Mouse (Mus musculus): ENCODE data around the gene Galnt6. TPM values are rescaled to one million over a fixed set of nuclear protein-coding genes. Genes with fewer than 3 reads are reported as not detected.

The Galnt6 gene
- total RNA-seq, 2 experiments from 2014 or later = 5.7 to 6.5 TPM

DNA sequence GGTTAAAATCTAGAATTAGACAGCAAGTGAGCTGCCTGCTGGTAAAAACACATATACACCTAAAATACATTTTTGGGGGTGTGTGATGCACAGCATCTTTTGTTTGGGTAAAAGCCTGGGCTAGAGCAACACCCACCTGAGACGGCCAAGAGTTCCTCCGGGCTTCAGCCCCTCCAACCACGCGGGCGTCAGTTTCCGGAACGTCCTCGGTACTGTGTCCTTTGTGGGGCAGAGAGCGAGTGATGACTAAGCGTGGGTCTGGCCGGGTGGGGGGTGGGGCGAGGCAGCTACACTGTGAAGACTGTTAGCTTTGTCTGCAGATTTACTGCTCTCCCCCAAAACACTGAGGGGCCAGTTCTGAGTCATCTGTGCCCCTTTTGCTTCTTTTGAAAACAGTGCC is 42.2 kb downstream of the Galnt6 start:
- no peak for DNase-seq (ENCODE audit: extremely low spot score in 1 of 2, low spot score in 1 of 2)

DNA sequence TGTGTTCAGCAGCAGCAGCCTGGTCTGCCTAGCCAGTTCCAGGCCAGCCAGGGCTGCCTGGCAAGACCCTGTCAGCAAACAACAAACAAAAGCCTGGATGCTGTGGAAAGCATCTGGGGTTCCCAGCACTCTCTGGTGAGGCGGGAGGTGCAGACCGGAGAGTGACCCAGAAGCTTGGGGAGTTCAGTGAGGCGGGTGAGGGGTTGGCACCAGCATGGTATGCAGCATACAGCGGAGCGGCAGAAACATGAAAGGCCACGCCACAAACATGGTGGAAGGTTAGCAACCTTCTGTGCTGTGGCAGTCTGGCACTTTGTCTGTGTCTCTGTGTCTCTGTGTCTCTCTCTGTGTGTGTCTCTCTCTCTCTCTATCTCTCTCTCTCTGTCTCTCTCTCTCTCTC is 42.7 kb downstream of the Galnt6 start:
- no peak for DNase-seq (ENCODE audit: extremely low spot score in 1 of 2, low spot score in 1 of 2)

DNA sequence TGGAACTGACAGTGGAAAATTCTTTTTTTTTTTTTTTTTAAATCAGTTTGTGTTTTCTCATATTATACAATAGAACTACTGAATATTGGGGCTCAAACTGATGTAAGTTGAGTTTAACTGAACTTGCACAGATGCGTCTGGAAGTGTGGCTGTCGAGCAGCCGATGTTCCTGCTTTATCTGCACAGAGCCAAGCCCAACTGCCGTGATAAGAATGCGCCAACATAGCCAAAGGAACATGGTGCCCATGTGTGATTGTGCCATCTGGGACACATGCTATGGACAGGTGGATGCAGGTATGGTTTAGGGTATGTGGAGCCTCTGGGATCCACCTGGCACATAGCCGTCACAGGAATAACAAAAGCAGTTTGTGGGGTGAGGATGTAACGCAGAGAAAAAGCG is 43.3 kb downstream of the Galnt6 start:
- no peak for DNase-seq (ENCODE audit: extremely low spot score in 1 of 2, low spot score in 1 of 2)

DNA sequence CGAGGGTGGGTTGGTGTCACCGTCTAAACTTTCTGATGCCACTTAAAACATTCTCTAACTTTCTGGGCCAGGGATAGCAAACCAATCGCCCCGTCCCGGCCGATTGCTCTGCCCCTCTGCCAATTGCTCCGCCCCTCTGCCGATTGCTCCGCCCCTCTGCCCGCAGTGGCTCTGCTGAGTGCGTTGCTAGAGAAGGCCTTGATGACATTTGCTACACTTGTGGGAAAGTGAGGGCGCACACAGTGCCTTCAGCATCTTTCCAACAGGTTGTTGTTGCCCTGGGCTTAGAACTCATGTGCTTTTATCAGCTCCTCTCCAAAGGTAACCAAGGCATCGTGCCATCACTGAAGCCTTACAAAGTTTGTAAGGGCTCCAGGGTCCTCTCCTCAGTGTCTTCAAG is 43.9 kb downstream of the Galnt6 start:
- no peak for DNase-seq (ENCODE audit: extremely low spot score in 1 of 2, low spot score in 1 of 2)

DNA sequence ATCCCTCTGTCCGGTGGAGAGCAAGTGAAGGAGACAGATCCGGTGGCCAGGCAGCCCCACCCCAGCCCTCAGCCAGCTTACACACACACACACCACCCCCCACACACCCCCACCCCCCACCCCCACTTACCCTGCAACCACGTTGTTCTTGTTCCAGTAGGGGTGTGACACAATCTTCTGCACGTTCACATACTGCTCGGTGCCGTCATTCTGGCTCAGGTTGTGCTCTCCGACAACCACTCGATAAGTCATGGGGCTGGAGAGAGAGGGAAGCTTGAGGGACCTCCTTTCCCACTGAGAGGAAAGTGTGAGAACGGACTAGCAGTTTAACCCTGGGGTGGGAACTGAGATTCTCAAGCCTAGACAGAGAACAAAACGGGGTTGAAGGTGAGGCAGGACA is 44.7 kb downstream of the Galnt6 start:
- no peak for DNase-seq (ENCODE audit: extremely low spot score in 1 of 2, low spot score in 1 of 2)

DNA sequence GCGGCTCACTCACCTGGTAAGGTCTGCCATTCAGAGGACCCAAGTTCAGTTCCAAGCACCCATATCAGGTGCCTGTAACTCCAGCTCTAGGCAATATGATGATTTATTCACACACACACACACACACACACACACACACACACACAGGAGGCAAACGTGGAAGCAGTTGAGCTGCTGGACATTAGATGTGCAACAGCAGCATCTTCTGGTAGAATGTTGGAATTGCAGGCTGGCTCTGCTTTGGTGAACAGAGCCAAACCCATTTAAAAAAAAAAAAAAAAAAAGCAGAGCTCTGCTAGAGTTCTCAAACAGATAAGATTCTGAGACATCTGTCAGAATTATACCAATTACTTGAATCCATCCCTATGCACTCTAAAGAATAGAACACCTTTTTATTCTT is 46.1 kb downstream of the Galnt6 start:
- DNase-seq (ENCODE audit: extremely low spot score in 1 of 2, low spot score in 1 of 2) = peak; percentile 51 to 83

DNA sequence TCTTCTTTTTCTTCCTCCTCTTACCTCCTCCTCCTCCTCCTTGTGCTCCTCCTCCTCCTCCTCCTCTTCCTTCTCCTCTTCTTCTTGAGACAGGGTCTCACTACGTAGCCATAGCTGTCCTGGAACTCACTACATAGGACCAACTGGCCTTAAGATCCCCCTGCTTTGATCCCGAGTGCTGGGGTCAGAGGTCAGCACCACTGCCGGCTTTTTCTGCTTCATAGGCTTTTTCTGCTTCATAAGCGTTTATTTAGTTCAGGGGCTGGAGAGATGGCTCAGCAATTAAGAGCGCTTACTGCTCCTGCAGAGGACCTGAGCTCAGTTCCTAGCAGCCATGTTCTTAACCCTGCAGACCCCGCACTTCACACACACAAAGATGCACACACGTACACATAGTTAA is 47.4 kb downstream of the Galnt6 start:
- DNase-seq (ENCODE audit: extremely low spot score in 1 of 2, low spot score in 1 of 2) = no peak

DNA sequence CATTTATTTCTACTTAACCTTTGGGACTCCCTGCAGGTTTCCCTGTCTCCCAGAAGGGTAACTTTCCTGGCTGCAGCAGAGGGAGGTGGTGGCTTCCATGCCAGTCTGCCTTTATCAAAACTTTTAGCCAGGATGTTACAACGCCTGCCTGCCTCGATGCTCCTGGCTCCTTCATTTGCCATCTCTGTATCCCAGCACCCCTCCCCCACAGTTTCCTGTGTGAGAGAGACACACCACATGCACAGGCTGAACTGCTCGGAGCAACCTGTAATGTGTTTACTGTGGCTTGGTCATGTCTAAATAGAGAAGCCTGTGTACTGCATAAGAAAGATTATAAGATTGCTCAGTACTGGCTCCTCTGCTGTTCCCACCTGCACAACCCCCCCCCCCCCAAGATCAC is 48.8 kb downstream of the Galnt6 start:
- DNase-seq (ENCODE audit: extremely low spot score in 1 of 2, low spot score in 1 of 2) = no peak

DNA sequence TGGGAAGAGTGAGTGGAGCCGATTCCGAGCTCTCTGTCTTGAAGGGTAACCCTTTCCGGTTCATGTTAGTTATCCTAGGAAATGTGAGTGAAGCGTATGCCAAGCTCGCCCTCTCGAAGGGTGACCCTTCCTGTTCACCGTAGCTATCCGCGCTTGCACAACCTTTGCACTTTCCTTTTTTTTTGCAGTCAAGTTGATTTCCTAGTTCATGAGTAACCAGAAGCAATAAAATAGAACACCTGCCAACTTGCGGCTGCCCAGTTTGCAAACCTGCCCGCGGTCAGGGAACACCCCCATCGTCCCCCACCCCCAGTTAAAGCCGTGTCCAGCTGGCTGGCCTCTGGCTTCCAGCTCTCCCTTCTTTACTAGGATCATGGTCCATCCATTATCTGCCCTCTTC is 50.2 kb downstream of the Galnt6 start:
- DNase-seq (ENCODE audit: extremely low spot score in 1 of 2, low spot score in 1 of 2) = no peak

DNA sequence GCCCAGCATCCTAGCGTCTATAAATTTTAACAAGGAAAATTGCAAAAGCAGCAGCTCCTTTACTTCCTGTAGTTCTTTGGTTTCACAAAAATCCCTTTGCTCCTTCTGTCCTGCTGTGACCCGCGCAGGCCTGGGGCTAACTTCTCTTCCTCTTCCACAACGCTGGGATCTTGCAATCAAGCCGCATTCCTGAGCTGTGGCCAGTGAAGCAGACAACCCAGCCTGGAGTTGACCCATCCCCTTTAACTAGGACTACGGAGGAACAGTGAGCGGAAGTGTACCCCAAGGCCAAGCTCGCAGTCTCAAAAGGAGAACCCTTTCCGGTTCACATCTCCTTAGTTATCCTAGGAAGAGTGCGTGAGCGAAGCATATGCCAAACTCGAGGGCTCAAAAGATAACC is 50.6 kb downstream of the Galnt6 start:
- no peak for DNase-seq (ENCODE audit: extremely low spot score in 1 of 2, low spot score in 1 of 2)

DNA sequence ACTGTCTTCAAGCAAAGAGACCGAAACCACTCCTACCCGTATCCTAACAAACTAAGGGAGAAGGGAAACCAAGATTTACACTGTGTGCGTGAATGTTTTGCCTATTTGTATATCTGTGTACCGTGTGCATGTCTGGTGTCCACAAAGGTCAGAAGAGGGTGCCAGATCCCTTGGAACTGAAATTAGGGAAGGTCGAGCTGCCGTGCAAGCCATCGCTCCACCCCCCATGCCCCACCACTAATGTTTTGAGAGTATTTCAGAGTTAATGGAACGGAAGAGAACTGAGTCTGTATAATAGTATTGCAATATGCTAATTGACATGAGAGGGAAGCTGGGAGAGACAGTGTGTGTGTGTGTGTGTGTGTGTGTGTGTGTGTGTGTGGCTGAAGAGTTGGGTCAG is 51.5 kb downstream of the Galnt6 start:
- no peak for DNase-seq (ENCODE audit: extremely low spot score in 1 of 2, low spot score in 1 of 2)

DNA sequence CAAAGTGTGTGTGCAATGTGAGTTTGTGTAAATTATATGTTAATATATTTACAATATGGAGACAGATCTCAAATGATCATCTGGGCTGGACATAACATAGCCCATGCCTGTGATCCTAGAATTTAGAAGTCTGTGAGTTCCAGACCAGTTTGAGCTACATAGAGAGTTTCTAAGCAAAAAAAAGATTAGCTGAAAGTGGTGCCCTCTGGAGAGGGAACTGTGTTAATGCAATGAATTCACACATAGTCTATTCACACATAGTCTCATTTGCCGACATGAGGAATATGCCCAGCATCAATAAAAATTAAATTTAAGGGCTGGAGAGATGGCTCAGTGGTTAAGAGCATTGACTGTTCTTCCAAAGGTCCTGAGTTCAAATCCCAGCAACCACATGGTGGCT is 52.7 kb downstream of the Galnt6 start:
- no peak for DNase-seq (ENCODE audit: extremely low spot score in 1 of 2, low spot score in 1 of 2)

DNA sequence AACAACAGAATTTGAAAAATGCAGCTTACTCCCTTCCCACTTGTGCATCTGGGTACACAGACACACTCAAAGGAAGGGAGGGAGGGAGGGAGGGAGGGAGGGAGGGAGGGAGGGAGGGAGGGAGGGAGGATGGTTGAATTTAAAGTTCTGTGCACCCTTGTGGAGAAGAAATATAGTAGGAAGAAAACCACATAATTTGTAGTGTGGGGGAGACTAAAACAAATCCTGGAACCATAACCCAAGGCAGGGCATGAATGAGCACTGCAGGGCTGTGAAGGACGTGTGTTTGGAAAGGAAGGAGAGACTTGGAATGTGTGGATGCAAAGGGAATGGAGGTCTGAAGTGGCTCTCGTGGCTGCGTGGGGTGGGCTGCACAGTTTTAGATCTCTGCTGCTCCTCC is 53.7 kb downstream of the Galnt6 start:
- no peak for DNase-seq (ENCODE audit: extremely low spot score in 1 of 2, low spot score in 1 of 2)

DNA sequence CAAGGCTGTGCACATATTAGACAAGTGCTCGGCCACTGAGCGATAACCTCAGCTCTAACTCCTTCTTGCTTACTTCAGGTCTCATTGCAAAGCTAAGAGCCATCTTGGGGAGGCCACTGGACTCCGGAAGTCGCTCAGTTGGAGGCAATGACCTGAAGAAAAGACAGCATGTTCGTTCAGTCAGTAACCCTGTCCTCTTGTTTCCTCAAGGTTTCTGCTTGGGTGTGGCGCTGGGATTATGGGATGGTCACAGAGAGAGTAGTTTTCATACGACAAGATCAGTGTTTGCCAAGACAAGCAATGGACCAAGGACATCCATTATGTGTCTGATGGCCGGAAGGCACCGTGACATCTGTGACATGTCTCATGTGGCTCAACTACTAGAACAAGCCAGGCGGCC is 54.6 kb downstream of the Galnt6 start:
- no peak for DNase-seq (ENCODE audit: extremely low spot score in 1 of 2, low spot score in 1 of 2)

DNA sequence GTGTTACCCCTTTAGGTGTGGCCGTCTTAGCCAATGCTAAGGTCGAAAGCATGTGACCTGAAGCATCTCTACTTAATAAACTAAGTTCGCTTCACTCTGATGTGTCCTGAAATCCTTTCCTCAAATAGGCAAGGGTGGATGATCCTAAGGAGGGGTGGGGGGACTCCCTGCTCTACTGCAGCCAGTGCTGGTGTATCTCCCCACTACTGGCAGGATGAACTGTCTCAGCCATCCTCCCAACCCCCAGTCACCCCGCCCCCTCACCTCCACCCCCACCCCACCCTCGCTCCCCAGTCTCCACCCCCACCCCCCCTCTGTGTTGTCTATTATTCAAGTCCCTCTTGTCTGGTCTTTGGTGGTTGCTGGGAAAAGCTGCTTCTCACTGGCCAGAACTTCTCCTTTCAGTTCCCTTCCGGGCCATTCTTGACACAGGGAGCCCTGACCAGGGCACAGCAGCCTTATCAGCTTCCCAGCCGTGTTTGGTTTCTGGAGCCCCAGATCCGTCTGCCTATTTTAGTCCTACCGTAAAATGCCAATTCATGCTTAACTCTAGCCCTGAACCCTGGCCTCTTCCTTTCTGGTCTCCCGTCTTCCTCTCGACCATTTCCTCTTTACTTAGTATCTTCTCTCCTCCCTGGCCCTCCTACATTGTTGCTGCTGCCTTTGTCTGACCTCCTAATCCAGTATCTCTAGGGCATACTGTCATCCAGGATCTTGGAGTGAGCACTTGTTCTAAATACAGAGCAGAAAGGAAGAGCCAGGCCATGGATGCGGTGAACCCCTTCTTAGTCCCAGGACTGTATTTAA is 55.4 kb downstream of the Galnt6 start:
- DNase-seq (ENCODE audit: extremely low spot score in 1 of 2, low spot score in 1 of 2) = no peak

DNA sequence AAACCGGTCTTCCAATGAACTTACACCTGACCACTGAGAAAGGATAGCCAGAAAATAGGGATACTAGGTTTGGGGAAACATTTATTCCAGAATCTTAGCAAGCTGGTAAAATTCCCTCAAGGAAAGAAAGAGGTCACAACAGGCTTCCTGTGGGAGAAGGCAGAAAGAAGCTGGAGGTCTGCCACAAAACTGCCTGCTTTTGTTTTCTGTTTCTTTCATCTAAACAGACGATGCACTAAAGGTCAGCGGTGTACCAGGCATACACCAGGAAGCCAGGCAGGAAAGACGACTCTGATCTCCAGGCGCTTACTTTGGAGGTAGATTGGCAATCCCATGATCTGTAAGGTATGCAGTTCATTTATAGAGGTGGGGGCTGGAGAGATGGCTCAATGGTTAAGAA is 58.3 kb downstream of the Galnt6 start:
- no peak for DNase-seq (ENCODE audit: extremely low spot score in 1 of 2, low spot score in 1 of 2)

DNA sequence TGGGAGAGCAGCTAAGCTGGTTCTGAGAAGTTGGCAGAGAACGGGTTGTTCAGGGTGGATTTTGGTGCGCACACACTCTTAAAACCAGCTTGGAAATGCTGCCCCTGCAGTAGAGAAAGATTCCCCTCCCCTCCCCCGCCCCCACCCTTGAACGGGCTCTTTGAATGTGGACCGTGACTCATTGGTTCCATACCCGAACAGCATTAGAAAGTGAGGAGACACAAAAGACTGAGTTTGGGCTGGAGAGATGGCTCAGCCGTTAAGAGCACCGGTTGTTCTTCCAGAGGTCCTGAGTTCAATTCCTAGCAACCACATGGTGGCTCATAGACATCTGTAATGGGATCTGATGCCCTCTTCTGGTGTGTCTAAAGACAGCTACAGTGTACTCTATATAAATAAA is 59.2 kb downstream of the Galnt6 start:
- no peak for DNase-seq (ENCODE audit: extremely low spot score in 1 of 2, low spot score in 1 of 2)

DNA sequence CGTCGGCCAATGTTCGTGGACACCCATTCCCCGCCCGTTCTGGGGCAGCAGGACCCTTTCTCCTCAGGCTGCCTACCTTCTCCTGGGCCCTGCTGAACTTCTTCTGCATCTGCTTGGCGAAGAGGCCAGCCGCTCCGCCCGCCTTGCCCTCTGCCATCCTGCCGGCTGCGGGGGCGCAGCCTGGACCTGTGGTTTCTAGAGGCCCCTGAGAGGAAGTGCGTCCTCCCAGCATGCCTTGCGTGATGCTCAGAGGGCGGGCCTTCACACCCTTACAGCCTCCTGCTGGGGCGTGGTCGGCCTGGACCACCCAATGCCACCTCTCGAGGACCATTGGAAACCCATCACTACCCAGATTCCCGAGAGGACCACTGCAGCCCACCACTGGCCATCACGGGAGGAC is 59.8 kb downstream of the Galnt6 start, which contains the start of gene Bin2:
TSS of gene Bin2 (minus strand) at position 217 of the 400 bp plus-strand sequence.
- DNase-seq (ENCODE audit: extremely low spot score in 1 of 2, low spot score in 1 of 2) = no peak

DNA sequence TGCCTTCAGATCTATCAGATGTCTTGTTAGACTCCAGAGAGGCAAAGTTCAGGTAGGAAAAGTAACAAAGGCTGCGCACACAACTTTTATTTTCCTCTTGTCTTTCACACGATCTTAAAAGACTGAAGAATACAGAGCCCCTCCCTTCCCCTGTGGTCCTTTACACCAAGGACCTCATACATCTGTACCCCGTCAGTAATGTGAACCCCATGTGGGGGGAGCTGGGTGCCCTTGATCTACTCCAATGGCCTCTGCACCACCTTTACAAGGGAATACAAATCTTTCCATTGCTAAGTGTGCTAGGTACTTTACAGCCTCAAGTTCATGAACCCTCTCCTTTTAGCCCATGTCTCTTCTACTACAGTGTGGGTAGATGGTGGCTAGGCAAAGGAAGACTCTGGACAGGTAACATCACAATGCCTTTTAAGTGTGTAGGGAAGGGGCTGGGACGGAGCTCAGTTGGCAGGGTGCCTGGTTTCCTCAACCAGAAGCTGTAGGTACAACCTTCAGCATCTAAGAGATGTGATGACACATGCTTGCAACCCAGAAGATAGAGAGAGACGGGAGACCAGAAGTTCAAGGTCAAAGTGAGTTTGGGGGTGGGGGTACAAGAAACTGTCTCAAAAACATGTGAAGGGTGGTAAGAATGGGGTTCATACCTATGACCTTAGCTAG is 61.2 kb downstream of the Galnt6 start:
- no peak for DNase-seq (ENCODE audit: extremely low spot score in 1 of 2, low spot score in 1 of 2)

DNA sequence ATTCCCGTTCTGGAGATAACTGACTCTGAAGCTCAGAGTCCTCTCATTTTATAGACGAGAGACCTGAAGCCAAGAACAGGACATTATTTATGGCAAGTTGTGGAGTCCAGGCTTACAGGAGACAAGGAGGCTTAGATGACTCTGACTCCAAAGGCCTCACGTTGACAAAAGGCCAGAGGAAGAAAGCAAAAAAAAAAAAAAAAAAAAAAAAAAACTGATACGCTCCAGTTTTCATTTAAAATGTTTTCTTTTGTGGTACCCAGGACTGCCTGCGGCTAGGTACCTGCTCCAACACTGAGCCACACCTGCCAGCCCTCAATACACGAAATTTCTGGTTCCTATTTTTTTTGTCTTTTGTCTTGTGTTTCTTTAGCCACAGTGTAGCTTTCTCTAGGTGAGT is 61.8 kb downstream of the Galnt6 start:
- DNase-seq (ENCODE audit: extremely low spot score in 1 of 2, low spot score in 1 of 2) = no peak

DNA sequence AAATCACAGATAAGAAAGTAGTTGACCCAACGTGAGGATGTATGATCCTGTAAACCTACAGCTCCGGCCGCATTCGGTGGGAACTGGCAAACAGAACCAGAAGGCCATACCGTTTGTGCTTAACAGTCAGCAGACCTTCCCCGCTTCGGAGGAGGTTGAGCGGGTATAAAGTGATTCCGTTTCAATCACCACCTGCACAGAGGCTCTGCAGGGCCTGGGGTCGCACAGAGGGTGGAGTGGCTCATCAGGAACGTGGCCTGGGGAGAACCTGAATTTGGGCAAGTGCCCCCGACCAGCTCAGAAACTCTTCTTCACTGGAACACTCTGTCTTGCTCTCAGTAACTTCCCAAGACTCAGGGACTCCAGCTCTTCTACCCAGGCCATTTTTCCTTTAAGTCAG is 62.3 kb downstream of the Galnt6 start:
- DNase-seq (ENCODE audit: extremely low spot score in 1 of 2, low spot score in 1 of 2) = no peak

DNA sequence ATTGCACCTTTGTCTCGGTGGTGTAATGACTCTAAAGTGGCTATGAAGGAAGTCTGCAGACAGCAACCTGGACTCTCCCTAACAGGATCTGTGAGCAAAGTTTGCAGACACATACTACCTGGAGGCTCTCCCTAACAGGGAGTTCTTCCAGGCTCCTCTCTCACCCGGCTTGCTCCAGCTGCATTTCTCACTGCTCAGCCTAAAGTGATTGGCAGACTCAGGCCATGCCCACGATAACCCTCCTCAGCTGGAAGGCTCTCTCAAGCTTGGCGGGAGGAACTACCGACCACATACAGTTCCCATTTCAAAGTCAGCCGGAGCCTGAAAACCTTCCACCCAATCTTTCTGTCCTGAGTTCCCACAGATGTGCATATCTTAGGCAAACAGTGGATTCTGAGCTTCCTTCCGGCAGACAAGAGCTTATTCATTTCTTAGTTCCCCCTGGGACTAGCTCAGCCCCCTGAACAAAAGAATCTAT is 62.9 kb downstream of the Galnt6 start:
- no peak for DNase-seq (ENCODE audit: extremely low spot score in 1 of 2, low spot score in 1 of 2)
